Mouse (Mus musculus) urinary bladder, postnatal 14 days (tissue): Measurements from ENCODE around the gene Babam2.
A peak's percentile ranks its signal among the peaks of the same experiment; 100 is the strongest.
"Not testable (repeated sequence)": the region's sequence is repeated elsewhere in the genome, so short reads cannot be mapped to it uniquely, and the experiment has no call there.

ENCODE experiments used
- DNase-seq: peaks from one replicate; pipeline ENCODE4 v3.0.0; 2021; ENCODE audit warnings: low spot score

Gene Babam2

DNA sequence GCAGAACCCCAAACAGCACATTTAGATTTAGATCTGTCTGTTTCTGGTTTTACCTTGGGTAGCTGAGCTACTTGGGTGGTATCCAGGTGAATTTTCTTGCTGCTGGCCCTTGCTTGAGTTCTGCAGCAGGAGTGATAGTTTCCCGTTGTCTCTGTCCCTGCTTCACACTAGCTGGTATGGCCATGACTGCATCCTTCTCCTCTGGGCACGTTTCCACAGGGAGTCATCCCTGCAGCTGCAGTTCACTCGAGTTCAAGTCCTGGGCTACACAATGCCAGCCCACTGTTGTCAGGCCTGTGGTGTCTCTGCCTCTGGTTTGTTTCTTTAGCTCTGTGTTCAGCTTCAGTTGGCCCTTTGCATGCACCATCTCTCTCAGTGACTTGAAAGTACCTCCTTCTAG is 239.0 kb downstream of the Babam2 start:
- no peak for DNase-seq

GRCm38 (mm10) chr5:31940876-31941275 is 243.4 kb downstream of the Babam2 start:
- DNase-seq = no peak

- no peak for DNase-seq
Measured at GRCm38 (mm10) chr5:31947185-31947584, 249.7 kb downstream of the Babam2 start.

DNA sequence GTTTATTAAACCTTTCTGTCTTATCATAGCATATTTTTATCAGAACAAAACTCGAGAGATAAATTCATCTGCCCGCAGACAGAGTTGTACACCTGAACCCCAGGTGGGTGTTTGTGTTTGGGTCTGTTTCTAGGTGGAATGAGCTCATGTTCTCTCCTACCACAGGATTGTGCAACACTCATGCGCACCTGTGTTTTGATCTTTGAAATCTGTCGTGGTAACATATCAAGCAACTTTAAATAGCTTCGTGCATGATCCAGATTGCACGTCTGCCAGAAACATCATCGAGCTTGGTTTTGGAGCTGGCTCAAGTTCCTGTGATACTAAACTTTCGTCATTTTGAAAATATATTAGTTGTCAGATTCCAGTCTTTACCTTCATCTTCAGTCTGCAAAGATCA is 251.9 kb downstream of the Babam2 start:
- no peak for DNase-seq

DNA sequence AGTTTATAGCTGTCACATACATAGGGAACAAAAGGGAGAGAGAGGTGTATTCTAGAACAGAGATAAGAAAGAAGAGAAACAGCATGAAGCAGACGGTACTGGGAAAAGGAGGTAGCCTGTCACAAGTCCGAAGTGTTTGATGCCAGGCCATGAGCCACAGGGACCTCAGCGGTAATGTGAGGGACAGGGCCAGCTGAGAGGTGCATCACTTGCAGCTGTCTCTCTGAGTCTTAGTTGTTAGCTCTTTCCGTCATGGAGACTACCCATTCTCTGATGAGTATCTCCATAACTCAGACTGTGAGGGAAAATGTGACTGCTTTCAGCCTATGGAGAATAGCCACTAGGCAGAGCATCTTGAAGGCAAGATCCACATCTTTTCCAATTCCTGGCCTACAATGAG is 253.0 kb downstream of the Babam2 start:
- DNase-seq = no peak

DNA sequence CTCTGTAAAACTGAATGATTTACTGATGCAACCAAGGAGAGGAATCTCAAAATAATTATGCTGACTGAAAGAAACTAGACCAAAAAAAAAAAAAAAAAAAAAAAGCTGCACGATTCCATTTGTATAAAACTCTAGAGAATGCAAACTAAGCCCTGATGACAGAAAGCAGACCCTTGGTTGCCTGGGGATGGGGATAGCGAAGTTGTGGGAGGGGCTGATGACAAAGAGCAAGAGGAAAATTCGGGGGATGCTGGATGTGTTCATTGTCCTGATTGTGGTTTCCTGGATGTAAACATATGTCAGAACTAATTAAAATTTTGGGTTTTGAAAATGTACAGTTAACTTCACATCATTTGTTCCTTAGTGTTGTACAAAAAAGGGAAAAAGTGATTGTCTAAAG is 257.7 kb downstream of the Babam2 start:
- DNase-seq = no peak

- DNase-seq = no peak
Measured at GRCm38 (mm10) chr5:31956336-31956735, 258.9 kb downstream of the Babam2 start.

- no peak for DNase-seq
Measured at GRCm38 (mm10) chr5:31959886-31960285, 262.4 kb downstream of the Babam2 start.

DNA sequence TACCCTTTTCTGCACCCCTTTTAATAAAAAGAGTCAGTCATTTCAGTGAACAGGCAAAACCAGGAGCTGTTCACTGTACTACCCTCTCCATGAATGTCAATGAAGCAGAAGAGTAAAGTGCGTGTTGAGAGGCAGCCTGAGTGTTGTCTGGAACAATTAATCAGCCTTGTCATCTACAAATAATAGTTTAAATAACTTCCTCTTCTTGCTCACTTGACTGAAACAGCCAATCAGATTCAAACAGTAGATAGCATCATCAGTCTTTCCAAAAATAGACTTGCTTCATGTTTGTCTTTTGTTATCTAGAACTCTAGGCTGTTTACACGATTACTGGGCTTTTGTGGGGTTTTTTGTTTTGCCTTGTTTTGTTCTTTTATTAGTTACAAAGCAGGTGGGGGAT is 263.9 kb downstream of the Babam2 start:
- no peak for DNase-seq

GRCm38 (mm10) chr5:31962346-31962745 is 264.9 kb downstream of the Babam2 start:
- no peak for DNase-seq

GRCm38 (mm10) chr5:31963352-31963751 is 265.9 kb downstream of the Babam2 start:
- no peak for DNase-seq

DNA sequence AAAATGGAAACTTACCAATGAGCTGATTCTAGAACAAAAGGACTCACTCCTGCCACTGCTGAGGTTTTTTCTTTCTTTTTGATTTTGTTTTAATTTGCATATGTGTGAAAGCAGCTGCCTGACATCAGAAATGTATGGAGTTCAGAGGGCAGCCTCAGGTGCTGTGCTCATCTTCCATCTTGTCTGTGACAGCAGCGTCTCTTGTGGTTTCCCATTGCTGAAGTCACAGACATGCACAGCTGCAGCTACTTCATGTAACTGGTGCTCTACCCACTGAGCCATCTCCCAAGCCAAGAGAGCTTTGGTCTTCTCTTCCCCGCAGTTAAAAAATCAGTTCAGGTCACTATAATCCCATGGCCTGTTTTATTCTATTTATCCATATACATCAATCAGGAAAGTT is 266.4 kb downstream of the Babam2 start:
- no peak for DNase-seq

DNA sequence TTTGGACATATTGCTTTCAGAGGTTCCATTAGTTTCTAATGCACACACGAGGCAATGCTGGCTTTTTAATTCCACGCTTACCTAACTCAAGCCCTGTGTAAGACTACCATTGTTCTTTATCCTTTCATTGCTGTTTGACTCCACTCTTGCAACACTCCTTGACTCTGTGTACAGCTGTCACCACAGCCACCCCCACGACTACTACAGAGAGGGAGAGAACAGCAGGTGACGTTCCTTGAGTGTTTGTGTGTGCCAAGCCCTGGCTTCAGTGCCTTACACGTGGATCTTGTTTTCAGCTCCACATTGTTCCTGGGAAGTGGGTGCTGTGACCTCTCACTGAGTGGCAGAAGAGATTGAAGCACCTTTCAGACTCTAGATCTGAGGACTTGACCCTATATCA is 269.3 kb downstream of the Babam2 start:
- no peak for DNase-seq

DNA sequence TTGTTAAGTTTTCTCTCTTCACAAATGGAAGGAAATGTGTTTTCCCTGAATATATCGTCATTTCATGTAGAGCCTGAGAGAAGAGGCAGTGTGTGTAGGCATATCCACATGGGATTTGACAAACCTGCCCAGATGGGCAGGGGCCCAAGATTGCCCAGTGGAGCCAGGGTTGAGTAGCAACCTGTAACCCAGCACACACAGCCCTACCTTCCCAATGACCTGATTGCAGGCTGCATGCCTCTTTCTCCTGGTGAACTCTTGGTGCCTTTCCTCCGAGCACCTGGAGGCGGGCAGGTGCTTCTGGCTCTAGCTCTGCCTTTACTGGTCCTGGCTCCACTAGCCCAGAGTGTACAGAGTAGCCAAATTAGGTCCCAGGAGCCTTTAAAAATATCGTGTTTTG is 270.0 kb downstream of the Babam2 start:
- no peak for DNase-seq

DNA sequence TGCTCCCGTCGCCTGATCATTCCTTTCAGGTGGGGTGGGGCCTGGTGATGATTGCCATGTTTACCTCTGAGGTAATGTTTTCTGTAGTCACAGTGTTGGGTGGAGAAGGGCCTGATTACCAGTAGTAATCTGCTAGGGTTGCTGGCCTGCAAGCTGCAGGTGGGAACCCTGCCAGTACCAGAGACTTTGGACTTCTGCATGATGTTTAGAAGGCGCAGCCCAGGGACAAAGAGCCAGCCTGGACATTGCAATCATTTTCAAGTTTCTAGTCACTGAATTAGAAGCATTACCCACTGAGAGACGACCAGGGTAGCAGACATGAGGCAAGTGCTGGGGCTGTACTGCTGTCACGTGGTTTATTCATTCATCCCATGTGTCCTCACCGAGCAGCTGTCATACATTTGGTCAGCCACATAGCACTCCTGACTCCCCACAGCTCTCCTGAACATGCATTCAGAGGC is 270.6 kb downstream of the Babam2 start:
- peak; percentile 62 for DNase-seq

- DNase-seq = not testable (repeated sequence)
Measured at GRCm38 (mm10) chr5:31972416-31972815, 274.9 kb downstream of the Babam2 start.

DNA sequence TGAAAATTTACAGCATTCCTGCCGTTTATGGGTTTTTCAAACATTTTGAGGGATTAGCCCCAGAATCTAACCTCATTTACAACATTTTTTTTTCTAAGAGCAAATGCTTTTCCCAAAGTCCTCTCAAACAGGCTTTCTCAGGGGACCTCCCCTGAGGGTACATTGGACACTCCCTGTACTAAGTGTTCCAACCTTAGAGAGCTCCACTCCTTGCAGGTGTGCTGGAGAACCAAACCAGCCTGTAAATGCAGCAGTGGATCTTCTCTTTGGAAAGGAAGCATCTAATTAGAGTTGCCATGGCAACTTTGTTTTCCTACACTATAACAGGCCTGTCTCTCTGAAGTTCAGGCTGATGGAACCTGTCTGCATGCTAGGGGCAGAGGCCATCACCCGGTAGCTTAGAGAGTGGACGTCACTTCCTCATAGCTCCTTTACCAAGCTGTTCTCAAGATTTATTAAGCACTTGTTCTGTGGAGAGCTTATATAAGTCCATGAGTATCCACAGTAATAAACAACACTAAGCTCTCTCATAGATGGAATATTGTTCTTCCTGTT is 277.2 kb downstream of the Babam2 start:
- DNase-seq = no peak

DNA sequence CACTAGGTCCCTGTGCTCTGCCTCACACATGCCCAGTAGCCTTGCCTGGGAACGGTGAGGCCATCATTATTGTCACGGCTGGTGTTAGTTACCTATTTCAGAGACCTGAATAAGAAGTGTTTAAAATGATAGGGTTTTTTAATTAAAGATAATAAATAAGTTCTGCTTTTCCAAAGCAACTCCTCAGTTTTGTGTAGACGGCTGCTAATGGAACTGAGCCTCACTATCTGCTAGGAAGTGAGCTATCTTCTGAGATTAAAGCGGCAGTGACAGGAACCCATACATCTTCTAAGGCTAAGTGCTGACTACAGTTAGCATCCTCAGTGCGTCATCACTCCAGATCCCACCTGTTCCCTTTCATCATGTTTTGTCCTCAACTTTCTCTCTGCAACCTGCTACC is 284.6 kb downstream of the Babam2 start:
- no peak for DNase-seq

- no peak for DNase-seq
Measured at GRCm38 (mm10) chr5:31983161-31983560, 285.7 kb downstream of the Babam2 start.

DNA sequence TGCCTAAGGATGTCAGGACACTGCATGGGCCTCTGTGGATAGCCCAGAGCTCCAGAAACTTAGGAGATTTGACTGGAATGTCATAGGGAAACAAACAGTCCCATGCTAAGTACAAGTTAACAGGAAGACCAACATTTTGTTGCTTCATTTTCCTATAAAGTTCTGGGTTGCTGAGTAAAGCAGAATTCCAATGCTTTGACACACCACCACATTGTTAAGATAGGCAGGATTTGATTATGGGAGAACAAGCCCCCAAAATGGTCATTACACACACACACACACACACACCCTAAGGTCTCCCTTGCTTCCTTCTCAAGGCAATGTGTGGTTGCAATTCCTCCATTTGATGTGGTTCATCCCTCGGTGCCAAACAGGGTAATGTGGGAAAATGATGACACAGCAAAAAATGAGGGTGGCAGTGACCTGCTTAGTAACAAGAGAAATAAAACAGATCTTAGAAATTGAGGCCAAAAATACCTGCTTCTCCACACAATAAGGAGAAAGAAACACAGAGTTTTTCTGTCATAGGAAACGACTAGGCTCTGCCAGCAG is 286.4 kb downstream of the Babam2 start:
- no peak for DNase-seq

DNA sequence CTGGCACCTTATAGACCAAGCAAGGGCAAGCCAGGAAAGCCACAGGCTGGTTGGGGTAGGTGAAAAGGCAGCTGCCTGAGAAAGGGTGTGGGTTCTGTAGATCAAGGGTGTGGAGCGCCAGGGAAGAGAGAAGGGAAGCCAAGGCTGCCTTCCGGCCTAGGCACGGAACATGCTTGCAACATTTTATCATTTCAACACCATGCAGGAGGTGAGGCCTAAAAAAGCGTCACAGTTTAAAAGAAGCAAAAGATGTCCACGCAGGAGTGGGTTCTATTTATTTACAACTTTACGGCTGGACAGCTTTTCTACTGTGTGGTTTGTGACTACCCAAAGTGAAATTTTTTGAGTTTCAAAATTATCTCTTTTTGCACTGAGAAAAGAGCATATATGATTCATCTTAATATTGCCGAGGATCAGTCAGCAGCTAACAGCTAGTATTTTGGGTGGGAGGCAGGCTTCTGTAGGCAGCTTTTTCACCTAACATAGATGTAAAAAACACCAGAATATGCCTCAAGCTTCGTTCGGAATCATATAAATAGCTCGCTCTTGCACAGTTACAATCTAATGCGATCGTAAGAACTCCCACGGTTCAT is 287.0 kb downstream of the Babam2 start:
- DNase-seq = peak; percentile 72

GRCm38 (mm10) chr5:31985021-31985420 is 287.5 kb downstream of the Babam2 start:
- no peak for DNase-seq

DNA sequence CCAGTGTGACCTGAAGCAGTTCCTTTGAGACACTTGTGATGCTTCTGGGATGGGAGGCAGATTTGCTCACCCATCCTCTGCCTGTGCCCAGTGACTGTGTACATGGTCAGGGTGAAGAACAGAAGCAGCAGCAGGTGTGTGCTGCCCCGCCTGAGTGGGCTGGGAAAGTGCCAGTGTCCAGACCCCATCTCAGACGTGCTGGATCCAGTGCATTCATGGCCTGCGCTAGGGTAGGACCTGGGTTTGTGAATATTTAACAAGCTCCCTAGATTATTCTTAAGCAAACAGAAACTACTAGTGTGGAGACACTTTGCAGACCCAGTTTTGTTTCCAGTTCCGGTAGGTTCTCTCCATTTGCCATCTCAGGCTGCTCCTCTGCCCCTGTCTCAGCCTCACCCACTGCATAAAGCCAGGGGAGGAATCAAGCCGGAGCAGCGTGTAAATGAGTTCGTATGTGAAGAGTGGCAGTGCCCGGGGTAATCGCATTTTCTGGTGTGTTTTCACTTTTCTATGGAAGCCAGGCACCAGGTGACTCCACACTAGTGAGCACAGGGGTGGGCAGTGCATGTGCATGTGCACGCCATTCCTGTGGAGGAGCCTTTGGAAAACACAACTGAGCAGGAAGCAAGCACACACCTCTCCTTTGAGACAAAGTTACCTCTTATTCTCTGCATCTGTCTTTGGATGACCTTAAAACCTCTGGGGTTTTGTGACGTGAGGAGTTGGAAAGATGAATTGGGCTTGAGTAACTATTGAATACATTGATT is 290.2 kb downstream of the Babam2 start:
- DNase-seq = no peak
